Mouse (Mus musculus) liver, embryonic 14.5 days (tissue): ENCODE data around the gene Lbhd2. TPM values are rescaled to one million over a fixed set of nuclear protein-coding genes. Genes with fewer than 3 reads are reported as not detected.
A peak's percentile ranks its signal among the peaks of the same experiment; 100 is the strongest.

Source experiments
- ATAC-seq: fragments of 200-750 bp; cut with Nextera tagmentation; 2 replicates; pipeline ENCODE4 v1.8.0; 2017; ENCODE audit warnings: moderate number of reproducible peaks, mild to moderate bottlenecking, moderate library complexity; ENCODE audit not compliant: insufficient read depth
- DNase-seq, 3 experiments: peaks; one replicate each; pipeline ENCODE4 v3.0.0-alpha.2; 2012 to 2013; ENCODE audit warnings: low read depth in 3 of 3, low spot score in 3 of 3
- H3K27ac ChIP-seq: fragments of 300-500 bp; sonication (generic); 2 replicates; pipeline ENCODE4 v1.5.1; 2014; ENCODE audit warnings: moderate library complexity, mild to moderate bottlenecking, control low read depth, inconsistent platforms
- H3K27me3 ChIP-seq: fragments of 300-500 bp; sonication (generic); 2 replicates; pipeline ENCODE4 v1.6.1; 2014; ENCODE audit warnings: mild to moderate bottlenecking, low read length, moderate library complexity; ENCODE audit not compliant: control insufficient read depth, insufficient read depth
- H3K36me3 ChIP-seq: fragments of 300-500 bp; sonication (generic); replicated peaks from 2 replicates; pipeline ENCODE4 v1.6.1; 2014; ENCODE audit warnings: low read depth; ENCODE audit not compliant: control insufficient read depth, insufficient read depth
- H3K4me1 ChIP-seq, 2 experiments: fragments of 200-500 bp in 1 of 2; fragments of 300-500 bp in 1 of 2; sonication (generic) in 1 of 2; replicated peaks; 2 replicates each; pipeline ENCODE4 v1.6.1; 2012 to 2014; ENCODE audit warnings: antibody characterized with exemption in 1 of 2, inconsistent platforms in 1 of 2, low read length in 1 of 2; ENCODE audit not compliant: control insufficient read depth in 2 of 2, insufficient read depth in 2 of 2
- H3K4me2 ChIP-seq: fragments of 300-500 bp; sonication (generic); 2 replicates; pipeline ENCODE4 v1.6.1; 2014; ENCODE audit warnings: low read depth, mild to moderate bottlenecking, control low read depth, moderate library complexity
- H3K4me3 ChIP-seq, 2 experiments: fragments of 200-500 bp in 1 of 2; fragments of 300-500 bp in 1 of 2; sonication (generic) in 1 of 2; 2 replicates each; pipeline ENCODE4 v1.5.1; 2012 to 2014; ENCODE audit warnings: low read depth in 2 of 2, low read length in 2 of 2, mild to moderate bottlenecking in 2 of 2, control low read depth in 1 of 2, inconsistent platforms in 1 of 2, moderate library complexity in 1 of 2; ENCODE audit not compliant: insufficient read depth in 1 of 2
- H3K9ac ChIP-seq: fragments of 300-500 bp; sonication (generic); replicated peaks from 2 replicates; pipeline ENCODE4 v1.6.1; 2014; ENCODE audit warnings: mild to moderate bottlenecking, control low read depth, moderate library complexity
- H3K9me3 ChIP-seq: fragments of 300-500 bp; sonication (generic); 2 replicates; pipeline ENCODE4 v1.6.1; 2016; ENCODE audit warnings: low read length, mixed read lengths; ENCODE audit not compliant: control insufficient read depth
- CTCF ChIP-seq: IDR thresholded peaks from 2 replicates; pipeline ENCODE4 v1.5.1; 2016; ENCODE audit warnings: antibody characterized with exemption, low read depth, control low read depth
- EP300 ChIP-seq: IDR thresholded peaks from 2 replicates; pipeline ENCODE4 v1.6.1; 2016; ENCODE audit warnings: antibody characterized with exemption, low read depth
- WGBS: fragments of 180-500 bp; shearing (Covaris S2); extraction: QIAGEN DNeasy Blood & Tissue Kit; methylation state at CpG from one replicate; pipeline ENCODE4 v1.1.7; 2014; ENCODE audit not compliant: insufficient replicate concordance; 5-methylcytosine and 5-hydroxymethylcytosine counted together
- polyA plus RNA-seq, 2 experiments: library from polyadenylated mRNA; depleted of rRNA in 1 of 2; stranded (reverse) in 1 of 2; unstranded in 1 of 2; fragments of >200 nt; fragmentation: Nextera tagmentation in 1 of 2; extraction: Ambion mirVana in 1 of 2; gene quantifications; 2 replicates each; pipeline versions ENCODE4 v1.2.1 to v1.2.3; 2012 to 2014

Gene Lbhd2
- polyA plus RNA-seq, 2 experiments = 0.15 TPM; not detected in 1

DNA sequence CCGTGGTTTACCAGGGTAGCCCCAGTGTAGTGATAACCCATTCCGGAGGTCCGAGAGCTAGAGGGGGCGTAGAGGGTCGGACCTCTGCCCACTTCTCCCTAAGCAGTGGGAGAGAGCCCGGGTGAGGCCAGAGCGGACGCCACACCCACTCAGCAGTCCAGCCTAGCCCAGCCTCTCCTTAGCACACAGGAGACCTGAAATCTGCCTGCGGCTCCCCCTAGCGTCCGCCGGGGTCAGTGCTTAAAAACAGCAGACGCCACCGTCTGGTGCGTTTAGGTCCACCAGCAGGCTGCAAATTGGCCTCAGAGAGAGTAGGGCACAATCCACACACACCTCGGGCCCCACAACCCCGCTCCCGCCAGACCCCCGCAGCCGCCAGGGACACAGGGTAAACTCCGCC lies 6.7 kb downstream of the Lbhd2 start:
- ATAC-seq (peak; percentile 58; the same call in 1 of the 2 replicates), DNase-seq (peak; percentile 65 to 68 (median 67))
- no peak overlapping the region for H3K27ac ChIP-seq
- H3K9me3 ChIP-seq = no peaks in the 10 kb centered on the region
- H3K36me3 ChIP-seq = no peaks in the 10 kb centered on the region
- no peak overlapping the region for H3K9ac ChIP-seq
- TF ChIP-seq EP300 (no peak), CTCF (peak; percentile 98)
- H3K4me1 ChIP-seq = peaks cover 0 to 2% of the 10 kb centered on the region in 2 experiments; a peak in 1 of 4 replicates
- 0 out of 4 replicates have a peak overlapping the region, but pooled peaks of 1 of the 2 experiments have one; percentile 18 for H3K4me3 ChIP-seq
- peak overlapping the region; percentile 25 for H3K4me2 ChIP-seq
- H3K27me3 ChIP-seq = peaks cover 3% of the 10 kb centered on the region; the same call in 1 of the 2 replicates
- WGBS = 2% methylated on average over 21 of the region's 21 CpGs

GRCm38 (mm10) chr12:111416921-111417779 lies 10.5 kb downstream of the Lbhd2 start, which contains the start of gene Exoc3l4:
Gene Exoc3l4 (plus strand): TSS chr12:111417017.
- peaks cover 7 to 19% of the 10 kb centered on the region in 2 experiments; a peak in 3 of 4 replicates for H3K4me1 ChIP-seq
- H3K4me3 ChIP-seq = peak within 1 kb of the TSS; percentile 37 to 56
- no peaks in the 10 kb centered on the region for H3K36me3 ChIP-seq
- no peak within 1 kb of the TSS for H3K27ac ChIP-seq
- peak within 1 kb of the TSS; percentile 51 for H3K4me2 ChIP-seq
- no peak within 1 kb of the TSS; the same call in 1 of the 2 replicates for H3K9ac ChIP-seq
- WGBS = 5% methylated on average over 17 of the region's 17 CpGs
- no peaks in the 10 kb centered on the region for H3K9me3 ChIP-seq
- DNase-seq (no peak), ATAC-seq (peak; percentile 55)
- TF ChIP-seq EP300 (no peak), CTCF (no peak)
- H3K27me3 ChIP-seq = peaks cover 7% of the 10 kb centered on the region

DNA sequence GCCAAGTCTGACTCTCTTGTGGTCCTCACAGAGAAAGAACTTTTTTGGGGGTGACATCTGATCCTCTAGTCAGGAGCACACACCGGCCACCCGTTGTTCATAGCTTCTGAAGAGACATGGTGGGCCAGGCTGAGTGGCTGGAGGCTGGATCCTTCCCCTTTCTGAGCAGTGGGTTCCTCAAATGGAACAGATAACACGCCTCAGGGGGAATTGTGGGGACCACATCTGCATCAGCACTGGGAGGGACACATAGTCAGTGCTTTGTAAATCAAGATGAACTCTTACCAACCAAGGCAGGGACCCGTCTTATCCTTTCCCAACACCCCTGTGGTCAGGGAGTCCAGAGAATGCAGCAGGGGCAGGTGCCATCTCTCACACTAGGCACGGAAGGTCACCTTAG lies 13.3 kb downstream of the Lbhd2 start:
- Histone ChIP-seq H3K36me3 (no peaks in the 10 kb centered on the region), H3K4me1 (peaks cover 7 to 19% of the 10 kb centered on the region in 2 experiments; a peak in 3 of 4 replicates), H3K4me2 (no peak overlapping the region), H3K4me3 (no peak overlapping the region), H3K9ac (no peak overlapping the region), H3K27me3 (peaks cover 35% of the 10 kb centered on the region), H3K9me3 (no peaks in the 10 kb centered on the region), H3K27ac (no peak overlapping the region)
- DNase-seq (no peak), ATAC-seq (no peak)
- TF ChIP-seq CTCF (no peak), EP300 (no peak)
- WGBS = 12% methylated on average over 5 of the region's 5 CpGs

- 12% methylated on average over 7 of the region's 7 CpGs for WGBS
- H3K4me2 ChIP-seq = peak overlapping the region; percentile 51
- ATAC-seq = peak; percentile 36
- no peaks in the 10 kb centered on the region for H3K9me3 ChIP-seq
- H3K9ac ChIP-seq = 0 out of 2 replicates have a peak overlapping the region, but pooled peaks have one; percentile 5
- no peaks in the 10 kb centered on the region for H3K36me3 ChIP-seq
- no peak overlapping the region for H3K27ac ChIP-seq
- peaks cover 7 to 19% of the 10 kb centered on the region in 2 experiments; a peak in 3 of 4 replicates for H3K4me1 ChIP-seq
- TF ChIP-seq EP300 (no peak), CTCF (no peak)
- no peak for DNase-seq
- H3K27me3 ChIP-seq = peaks cover 44% of the 10 kb centered on the region
- peak overlapping the region; percentile 9 to 16; a peak in 1 of 4 replicates for H3K4me3 ChIP-seq
Measured at GRCm38 (mm10) chr12:111420946-111421709, 14.5 kb downstream of the Lbhd2 start.

- no peak overlapping the region for H3K4me2 ChIP-seq
- ATAC-seq (no peak), DNase-seq (no peak)
- no peaks in the 10 kb centered on the region for H3K9me3 ChIP-seq
- H3K4me1 ChIP-seq = peaks cover 7 to 17% of the 10 kb centered on the region in 2 experiments; a peak in 3 of 4 replicates
- peaks cover 41% of the 10 kb centered on the region for H3K27me3 ChIP-seq
- H3K4me3 ChIP-seq = no peak overlapping the region
- no peaks in the 10 kb centered on the region for H3K36me3 ChIP-seq
- no peak overlapping the region for H3K9ac ChIP-seq
- WGBS = 51% methylated on average over 5 of the region's 5 CpGs
- TF ChIP-seq EP300 (no peak), CTCF (no peak)
- H3K27ac ChIP-seq = no peak overlapping the region
Measured at GRCm38 (mm10) chr12:111422852-111423251, 16.2 kb downstream of the Lbhd2 start.
